ENCODE assay signal across 7 mouse cellular contexts in genomic region chr10:86091919-86092318, GRCm38 (mm10).
DNase-seq lines count a peak whose midpoint lies in the region; ATAC-seq and TF ChIP-seq lines count a peak whose summit lies in the region.

No protein-coding gene starts in this region.

- H3K9me3 ChIP-seq in hindbrain, embryonic 11.5 days (ENCODE audit: control insufficient read depth, low read length): no peaks in the 10 kb centered on the region
- no peaks in the 10 kb centered on the region for H3K9me3 ChIP-seq in hindbrain, embryonic 16.5 days (ENCODE audit: control insufficient read depth, low read length)
- H3K9me3 ChIP-seq in ES-E14 (ENCODE audit: control insufficient read depth, insufficient read depth, low read depth, low read length): no peaks in the 10 kb centered on the region

- no peak overlapping the region for H3K27ac ChIP-seq in hindbrain, embryonic 11.5 days (ENCODE audit: low read depth, low read length)
- no peak overlapping the region for H3K27ac ChIP-seq in hindbrain, embryonic 16.5 days (ENCODE audit: low read depth, low read length)
- H3K27ac ChIP-seq in ES-E14 (ENCODE audit: insufficient read depth, low read depth, low read length, poor library complexity, severe bottlenecking): no peak overlapping the region

- H3K4me2 ChIP-seq in hindbrain, embryonic 11.5 days (replicated peaks; ENCODE audit: low read depth, low read length): no peak overlapping the region
- no peak overlapping the region for H3K4me2 ChIP-seq in hindbrain, embryonic 16.5 days (ENCODE audit: low read length)

- H3K4me1 ChIP-seq in hindbrain, embryonic 11.5 days (replicated peaks; ENCODE audit: control insufficient read depth, insufficient read depth, low read length): no peaks in the 10 kb centered on the region
- no peaks in the 10 kb centered on the region for H3K4me1 ChIP-seq in hindbrain, embryonic 16.5 days (ENCODE audit: control insufficient read depth, insufficient read depth, low read depth, low read length)
- H3K4me1 ChIP-seq in ES-E14 (ENCODE audit: control insufficient read depth in 2 of 2, insufficient read depth in 2 of 2, low read length in 2 of 2, poor library complexity in 1 of 2): no peaks in the 10 kb centered on the region; a peak in 1 of 4 replicates

- DNase-seq in hindbrain, embryonic 11.5 days (ENCODE audit: low spot score): peak; percentile 23
- peak; percentile 42 to 45 for DNase-seq in B cell, adult 2 months
- DNase-seq in ES-E14 (ENCODE audit: low read depth, low spot score): peak; percentile 64
- DNase-seq in induced T-regulatory cell, adult 2 months (ENCODE audit: low read depth): peak; percentile 49
- DNase-seq in retina, embryonic 14.5 days (ENCODE audit: low spot score): peak; percentile 25
- no peak for DNase-seq in urinary bladder, postnatal 10 days (ENCODE audit: low spot score)

- H3K27me3 ChIP-seq in hindbrain, embryonic 11.5 days (ENCODE audit: control insufficient read depth, insufficient read depth, low read length): no peaks in the 10 kb centered on the region
- H3K27me3 ChIP-seq in hindbrain, embryonic 16.5 days (replicated peaks; ENCODE audit: control insufficient read depth, insufficient read depth, low read length): no peaks in the 10 kb centered on the region

- WGBS in hindbrain, embryonic 11.5 days: 52% methylated on average over 10 of the region's 10 CpGs
- 48% methylated on average over 10 of the region's 10 CpGs for WGBS in hindbrain, embryonic 16.5 days

- no peak overlapping the region for H3K4me3 ChIP-seq in hindbrain, embryonic 11.5 days (ENCODE audit: low read depth, low read length)
- no peak overlapping the region for H3K4me3 ChIP-seq in hindbrain, embryonic 16.5 days (ENCODE audit: low read length)
- no peak overlapping the region for H3K4me3 ChIP-seq in ES-E14 (ENCODE audit: insufficient read depth in 1 of 2, low read depth in 1 of 2, low read length in 2 of 2, poor library complexity in 1 of 2, severe bottlenecking in 1 of 2)

- no peak for ATAC-seq in hindbrain, embryonic 11.5 days (ENCODE audit: low FRiP score)
- no peak for ATAC-seq in hindbrain, embryonic 16.5 days

- in situ Hi-C loops in ES-E14 (cut with MboI; ENCODE audit: low sequenced_read_pairs in 2 of 2, unreplicated experiment in 2 of 2): no loop called here

- no peaks in the 10 kb centered on the region for H3K36me3 ChIP-seq in hindbrain, embryonic 11.5 days (ENCODE audit: control insufficient read depth, insufficient read depth, low read length)
- no peaks in the 10 kb centered on the region for H3K36me3 ChIP-seq in hindbrain, embryonic 16.5 days (ENCODE audit: control insufficient read depth, insufficient read depth, low read length)
- H3K36me3 ChIP-seq in ES-E14 (ENCODE audit: control insufficient read depth, insufficient read depth, low read length, poor library complexity, severe bottlenecking): no peaks in the 10 kb centered on the region

- H3K9ac ChIP-seq in hindbrain, embryonic 11.5 days (ENCODE audit: low read depth, low read length): no peak overlapping the region
- H3K9ac ChIP-seq in hindbrain, embryonic 16.5 days (ENCODE audit: low read depth, low read length): no peak overlapping the region
- no peak overlapping the region for H3K9ac ChIP-seq in ES-E14 (ENCODE audit: insufficient read depth, low read depth, low read length, poor library complexity, severe bottlenecking)

TF ChIP-seq in ES-E14, 5 proteins besides CTCF, POLR2A, EP300 and RAD21:
- TF ChIP-seq HCFC1 (IDR thresholded peaks at IDR 0.05; ENCODE audit: borderline replicate concordance, insufficient read depth, low read length) (no peak), ZC3H11A (IDR thresholded peaks at IDR 0.05; ENCODE audit: borderline replicate concordance, low read depth, low read length) (peak; percentile 26; the same call in 1 of the 2 replicates)
